Mouse (Mus musculus) CD8-positive naive resting alpha-beta T cell, adult 2 months (primary cell): ENCODE results near the gene Gm21190.
"Not testable (repeated sequence)": the region's sequence is repeated elsewhere in the genome, so short reads cannot be mapped to it uniquely, and the experiment has no call there.

ENCODE experiments used
- DNase-seq, 2 experiments: peaks; one replicate each; pipeline ENCODE4 v3.0.0; 2022; ENCODE audit warnings: low read depth in 2 of 2, low spot score in 2 of 2

Gm21190 gene

DNA sequence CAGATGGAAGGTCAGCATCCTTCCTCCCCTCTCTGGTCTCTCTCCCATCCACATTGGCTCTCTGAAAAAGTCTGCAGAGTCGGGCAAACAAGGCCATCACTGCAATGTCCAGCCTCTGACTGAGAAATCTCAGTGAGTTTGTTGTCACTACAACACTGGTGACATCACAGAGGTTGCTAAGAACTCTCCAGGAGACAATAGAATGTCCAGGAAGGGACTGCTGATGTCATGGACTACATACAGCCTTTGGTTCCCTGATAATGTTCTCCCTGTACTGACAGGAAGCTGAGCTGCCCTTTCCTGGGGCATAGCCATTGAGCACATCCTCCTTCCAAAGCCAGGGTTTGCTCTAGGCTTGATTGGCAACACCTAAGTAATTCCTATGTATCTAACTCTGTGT, at the start of gene Gm21190:
Gene Gm21190, minus strand, starts transcription at position 101 of the 400 bp plus-strand sequence.
- DNase-seq, result not testable (repeated sequence)

DNA sequence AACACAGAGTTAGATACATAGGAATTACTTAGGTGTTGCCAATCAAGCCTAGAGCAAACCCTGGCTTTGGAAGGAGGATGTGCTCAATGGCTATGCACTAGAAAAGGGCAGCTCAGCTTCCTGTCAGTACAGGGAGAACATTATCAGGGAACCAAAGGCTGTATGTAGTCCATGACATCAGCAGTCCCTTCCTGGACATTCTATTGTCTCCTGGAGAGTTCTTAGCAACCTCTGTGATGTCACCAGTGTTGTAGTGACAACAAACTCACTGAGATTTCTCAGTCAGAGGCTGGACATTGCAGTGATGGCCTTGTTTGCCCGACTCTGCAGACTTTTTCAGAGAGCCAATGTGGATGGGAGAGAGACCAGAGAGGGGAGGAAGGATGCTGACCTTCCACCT, 48.0 kb upstream of the Gm21190 start, which contains the start of gene Gm21083:
Gene Gm21083, plus strand, starts transcription at position 301 of the 400 bp plus-strand sequence.
- not testable (repeated sequence) for DNase-seq

DNA sequence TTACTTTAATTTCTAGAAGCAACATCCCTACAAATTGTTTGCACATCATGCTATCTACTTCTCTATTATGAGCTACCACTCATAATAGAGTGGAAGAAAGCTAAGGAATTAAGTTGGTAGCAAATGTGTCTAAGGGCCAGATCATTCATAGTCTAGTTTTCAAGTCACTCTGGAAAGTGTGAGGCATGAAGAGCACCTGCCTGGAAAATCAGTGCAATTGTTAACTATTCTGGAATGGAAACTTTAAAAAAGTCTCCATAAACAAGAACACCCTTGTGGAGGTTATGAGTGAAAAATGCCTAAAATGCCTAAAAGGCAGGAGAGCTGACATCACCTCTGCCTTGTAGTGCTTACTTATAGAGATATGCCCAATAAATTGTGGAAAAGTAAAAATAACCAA, 44.7 kb upstream of the Gm21190 start:
- not testable (repeated sequence) for DNase-seq

DNA sequence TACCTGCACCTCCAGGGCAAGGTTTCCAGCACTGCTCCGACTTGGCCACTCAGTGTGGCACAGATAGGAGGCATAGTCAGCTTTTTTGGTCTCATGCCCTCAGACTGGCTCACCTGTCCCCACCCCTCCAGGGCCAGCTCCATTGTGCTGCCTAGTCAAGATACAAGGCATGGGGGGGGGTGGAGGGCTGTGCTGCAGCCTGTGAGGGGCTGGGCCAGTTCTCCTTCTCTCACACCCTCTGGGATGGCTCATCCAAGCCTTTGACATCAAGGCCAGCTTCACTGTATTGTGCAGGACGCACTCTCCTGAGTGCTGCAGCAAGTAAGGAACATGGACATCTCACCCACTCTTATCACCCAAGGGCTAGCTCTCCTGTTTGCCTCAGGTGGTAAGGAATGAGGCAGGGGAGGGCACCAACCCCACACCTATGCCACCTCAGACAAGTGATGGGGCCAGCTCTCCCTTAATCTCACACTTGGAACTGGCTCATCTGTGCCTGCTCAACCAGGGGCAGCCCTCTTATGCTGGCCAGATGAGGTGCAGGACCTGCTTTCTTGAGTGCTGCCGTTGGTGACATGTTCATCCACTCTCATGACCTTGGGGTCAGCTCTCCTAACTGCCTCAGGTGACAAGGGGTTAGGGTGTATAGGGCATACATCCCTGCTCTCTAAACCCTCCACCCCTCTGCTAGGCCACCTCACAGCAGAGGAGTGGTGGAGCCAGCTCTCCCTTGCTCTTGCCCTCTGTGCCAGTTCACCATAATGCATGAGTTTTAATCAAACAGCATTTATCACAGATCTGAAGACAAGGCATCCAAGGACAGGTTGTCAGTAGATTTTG, 32.6 kb upstream of the Gm21190 start:
- not testable (repeated sequence) for DNase-seq

DNA sequence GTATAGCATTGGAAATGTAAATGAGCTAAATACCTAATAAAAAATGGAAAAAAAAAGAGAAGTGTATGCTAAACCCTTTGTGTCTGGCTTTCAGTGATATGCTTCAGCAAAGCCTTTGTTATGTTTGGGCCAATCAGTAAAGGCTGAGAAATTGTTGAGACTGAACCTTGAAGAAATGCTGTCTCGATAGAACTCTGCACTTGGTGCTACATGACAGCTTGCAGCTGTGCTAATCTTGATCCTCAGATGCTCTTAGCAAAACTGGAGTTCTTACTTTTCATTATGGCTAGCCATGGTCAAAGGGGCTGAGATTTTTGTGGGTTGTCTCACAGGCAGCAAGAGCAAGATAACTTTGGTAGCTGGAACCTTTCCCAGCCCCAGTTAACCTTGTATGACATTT, 29.6 kb upstream of the Gm21190 start:
- not testable (repeated sequence) for DNase-seq

DNA sequence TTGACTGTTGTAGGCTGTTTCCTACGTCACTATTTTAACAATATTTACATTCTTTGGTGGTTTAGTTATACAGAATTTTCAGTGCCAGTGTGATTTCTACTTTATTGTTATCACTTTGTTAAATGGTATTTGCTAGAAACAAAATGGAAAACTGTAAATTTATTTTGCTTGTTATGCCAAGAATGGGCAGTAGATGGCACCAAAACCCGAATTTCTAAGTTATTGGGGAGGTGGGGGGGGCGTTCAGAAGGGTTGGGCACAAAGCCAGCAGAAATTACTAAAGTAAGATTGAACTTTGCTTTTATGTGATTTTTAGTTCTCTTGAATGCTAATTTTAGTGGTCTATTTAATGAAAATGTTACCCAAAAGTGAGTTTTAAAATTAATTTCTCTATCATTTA, 20.6 kb upstream of the Gm21190 start:
- DNase-seq, result not testable (repeated sequence)

DNA sequence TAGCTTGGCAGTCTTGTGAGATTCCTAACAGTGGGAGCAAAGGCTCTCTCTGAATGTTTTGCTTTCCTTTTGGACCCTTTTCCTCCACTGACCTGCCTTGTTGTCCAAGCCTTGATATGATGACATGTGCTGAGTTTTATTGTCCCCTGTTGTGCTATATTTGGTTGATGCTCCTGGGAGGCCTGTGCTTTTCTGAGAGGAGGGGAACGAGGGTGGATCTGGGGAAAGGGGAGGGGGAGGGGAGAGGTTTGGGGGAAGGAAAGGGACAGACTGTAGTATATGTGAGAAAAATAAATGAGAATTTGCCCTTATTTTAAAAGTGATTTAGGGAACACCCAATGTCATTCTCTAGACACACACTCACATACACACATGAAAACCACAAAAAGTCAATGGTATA, 20.1 kb upstream of the Gm21190 start:
- DNase-seq, result not testable (repeated sequence)

DNA sequence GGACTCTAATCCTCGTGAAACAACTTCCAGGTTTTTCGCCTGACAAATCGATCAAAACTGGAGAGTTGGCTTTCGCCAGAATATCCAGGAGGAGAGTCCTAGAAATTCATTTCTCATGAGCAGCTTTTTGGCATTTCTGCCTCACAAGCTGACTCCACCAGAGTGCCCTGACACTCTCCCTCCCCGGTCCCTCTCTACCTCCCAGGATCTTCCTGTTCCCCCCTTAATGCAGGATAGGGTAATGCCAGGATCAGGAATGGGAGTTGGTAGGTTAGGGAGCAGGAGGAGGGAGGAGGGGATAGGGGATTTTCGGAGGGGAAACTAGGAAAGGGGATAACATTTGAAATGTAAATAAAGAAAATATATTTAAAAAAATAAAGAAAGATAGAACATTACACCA, 19.6 kb upstream of the Gm21190 start:
- DNase-seq, result not testable (repeated sequence)

DNA sequence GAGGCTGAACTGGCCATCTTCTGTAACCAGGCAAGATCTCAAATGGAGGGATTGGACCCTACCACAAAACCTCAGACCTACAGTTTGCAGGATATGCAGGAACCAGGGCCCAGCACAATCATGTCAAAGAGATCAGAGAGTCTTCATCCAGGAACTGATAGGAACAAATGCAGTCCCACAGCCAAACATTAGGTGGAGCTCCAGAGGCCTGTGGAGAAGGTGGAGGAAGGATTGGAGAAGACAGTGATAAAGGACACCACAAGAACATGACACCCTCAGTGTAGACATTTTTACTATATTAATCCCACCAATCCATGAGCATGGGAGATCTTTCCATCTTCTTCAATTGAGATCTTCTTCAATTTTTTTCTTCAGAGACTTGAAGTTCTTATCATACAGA, 6.6 kb downstream of the Gm21190 start:
- DNase-seq, result not testable (repeated sequence)

DNA sequence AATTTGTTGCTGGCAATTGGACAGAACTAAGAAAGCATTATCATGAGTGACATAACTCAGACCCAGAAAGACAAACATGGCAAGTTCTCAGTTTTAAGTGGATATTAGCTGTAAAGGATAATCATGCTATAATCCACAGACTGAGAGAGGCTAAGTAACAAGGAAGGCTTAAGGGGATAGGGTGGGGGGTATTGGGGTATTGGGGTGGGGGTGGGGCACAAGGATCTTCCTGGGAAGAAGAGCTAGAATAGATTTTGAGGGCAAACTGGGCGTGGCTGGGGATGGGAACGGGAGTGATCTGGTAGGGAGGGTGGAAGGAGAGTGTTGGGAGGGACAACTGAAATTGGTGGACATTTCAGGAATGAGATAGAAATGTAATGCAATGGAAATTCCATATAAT, 7.0 kb downstream of the Gm21190 start:
- DNase-seq, result not testable (repeated sequence)

DNA sequence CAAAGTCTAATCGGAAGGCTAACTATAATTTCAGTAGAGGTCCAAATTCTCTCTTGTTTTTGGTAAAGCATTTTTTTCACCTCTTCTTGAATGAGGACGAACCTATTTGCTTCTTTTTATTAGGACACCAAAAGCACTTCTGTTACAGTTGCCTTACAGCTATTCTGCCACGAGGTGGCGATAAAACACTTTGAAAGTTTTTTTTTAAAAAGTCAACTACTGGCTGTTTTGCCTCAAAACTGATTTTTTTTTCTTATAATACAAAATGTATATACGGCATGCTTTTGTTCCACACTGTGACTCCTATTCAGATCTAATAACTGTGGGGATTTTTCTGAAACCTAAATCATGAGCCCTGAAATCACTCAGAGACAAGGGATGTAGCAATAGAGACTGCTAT, 8.6 kb downstream of the Gm21190 start:
- not testable (repeated sequence) for DNase-seq

DNA sequence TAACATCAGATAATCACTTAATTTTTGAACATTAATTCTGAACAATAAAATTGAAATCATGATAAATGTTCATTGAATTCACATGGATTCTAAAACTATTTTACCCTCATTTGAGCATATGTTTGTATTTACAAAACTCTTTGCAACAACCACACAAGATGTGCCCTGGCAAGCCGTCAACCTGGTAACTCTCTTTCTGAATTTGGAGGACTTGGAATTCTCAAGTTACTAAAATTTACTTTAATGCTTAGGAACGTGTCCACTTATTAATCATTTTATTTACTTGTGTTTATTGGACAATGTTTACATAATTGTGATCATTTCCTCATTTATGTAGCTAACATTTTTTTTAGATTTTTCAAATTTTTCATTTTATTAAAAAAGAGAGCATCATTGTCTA, 11.9 kb downstream of the Gm21190 start:
- DNase-seq, result not testable (repeated sequence)

DNA sequence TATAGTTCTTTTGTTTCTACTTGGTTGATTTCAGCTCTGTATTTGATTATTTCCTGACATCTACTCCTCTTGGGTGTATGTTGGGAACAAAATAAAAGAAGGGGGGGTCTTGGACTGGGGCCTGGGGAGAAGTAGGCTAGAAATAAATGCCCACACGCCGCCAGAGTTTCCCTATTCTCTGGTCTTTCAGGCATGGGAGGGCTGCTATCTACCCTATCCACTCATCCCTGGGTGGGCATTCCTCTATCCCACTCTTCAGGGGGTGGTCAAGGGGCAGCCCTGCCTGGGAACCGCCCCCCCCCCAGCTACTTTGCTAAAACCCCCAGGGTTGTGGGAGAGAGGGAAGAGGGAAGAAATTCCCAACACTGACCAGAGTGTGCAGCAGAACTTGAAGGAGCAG, 16.8 kb downstream of the Gm21190 start:
- not testable (repeated sequence) for DNase-seq

DNA sequence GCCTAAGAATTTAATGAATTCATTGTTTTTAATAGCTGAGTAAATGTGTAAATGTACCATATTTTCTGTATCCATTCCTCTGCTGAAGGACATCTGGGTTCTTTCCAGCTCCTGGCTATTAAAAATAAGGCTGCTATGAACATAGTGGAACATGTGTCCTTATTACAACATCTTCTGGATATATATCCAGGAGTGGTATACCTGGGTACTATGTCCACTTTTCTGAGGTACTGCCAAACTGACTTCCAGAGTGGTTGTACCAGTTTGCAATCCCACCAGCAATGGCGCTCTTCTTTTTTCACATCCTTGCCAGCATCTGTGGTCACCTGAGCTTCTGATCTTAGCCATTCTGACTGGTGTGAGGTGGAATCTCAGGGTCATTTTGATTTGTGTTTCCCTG, 19.1 kb downstream of the Gm21190 start:
- DNase-seq, result not testable (repeated sequence)

DNA sequence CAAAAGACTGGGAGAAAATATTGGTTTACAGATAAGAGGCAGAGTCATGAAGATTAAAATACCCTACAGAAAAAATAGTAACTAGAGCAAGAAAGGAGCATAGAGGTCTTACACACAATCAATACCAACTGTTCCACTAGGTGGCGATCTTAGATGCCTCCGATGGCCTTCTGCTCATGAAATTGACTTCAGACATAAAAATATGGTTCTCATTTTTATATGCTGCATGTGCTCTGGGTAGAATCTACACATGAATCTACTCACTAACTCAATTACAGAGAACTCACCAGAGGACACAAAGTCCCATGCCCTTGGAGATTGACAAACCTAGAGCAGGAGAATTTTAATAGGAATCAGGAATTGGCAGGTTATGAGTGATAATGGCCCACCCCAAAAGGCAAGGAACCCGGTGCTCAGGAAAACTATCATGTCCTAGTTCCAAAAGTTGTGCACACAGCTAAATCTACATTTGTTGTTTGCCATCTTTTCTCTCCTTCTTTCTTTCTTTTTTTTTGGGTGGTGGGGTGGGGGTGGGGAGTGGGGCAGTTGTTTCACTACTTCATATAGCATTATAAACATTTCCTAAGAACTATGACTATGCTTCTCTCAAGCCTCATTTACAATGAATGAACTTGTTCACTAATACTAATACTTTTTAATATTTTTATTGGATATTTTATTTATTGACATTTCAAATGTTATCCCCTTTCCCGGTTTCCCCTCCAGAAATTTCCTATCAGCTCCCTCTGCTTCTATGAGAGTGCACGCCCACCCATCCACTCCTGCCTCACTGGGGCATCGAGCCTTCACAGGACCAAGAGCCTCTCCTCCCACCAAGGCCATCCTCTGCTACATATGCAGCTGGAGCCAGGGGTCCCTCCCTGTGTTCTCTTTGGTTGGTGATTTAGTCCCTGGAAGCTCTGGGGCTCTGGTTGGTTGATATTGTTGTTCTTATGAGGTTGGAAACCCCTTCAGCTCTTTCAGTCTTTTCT, 20.3 kb downstream of the Gm21190 start:
- DNase-seq, result not testable (repeated sequence)

DNA sequence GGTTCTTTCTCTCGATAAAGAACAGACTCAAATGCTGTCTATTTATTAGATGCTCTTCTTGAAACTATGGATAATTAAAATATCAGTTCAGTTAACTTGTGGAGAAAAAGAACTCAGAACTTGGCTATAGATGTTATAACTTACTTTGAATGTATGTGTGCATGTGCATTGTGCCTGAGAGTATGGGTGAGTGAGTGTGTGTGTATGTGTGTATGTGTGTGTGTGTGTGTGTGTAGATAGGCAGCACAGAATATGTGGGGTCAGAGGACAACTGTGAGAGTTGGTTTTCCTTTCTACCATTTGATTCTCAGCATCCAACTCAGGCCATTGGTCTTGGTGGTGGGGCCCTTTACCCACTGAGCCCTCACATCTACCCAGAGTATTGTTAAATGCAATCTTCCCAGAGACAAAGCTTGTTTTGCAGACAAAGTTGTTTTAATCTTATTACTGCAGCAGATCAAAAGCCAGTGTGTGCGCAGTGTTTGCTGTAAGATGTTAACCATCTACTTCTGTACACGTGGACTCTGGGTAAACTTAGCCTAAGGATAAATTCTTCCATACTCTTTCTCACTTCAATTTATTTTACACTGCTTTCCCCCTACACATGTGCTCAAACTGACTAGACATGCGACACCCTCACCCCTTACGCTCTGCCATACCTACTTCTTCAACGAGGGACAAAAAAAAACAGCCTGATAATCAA, 21.1 kb downstream of the Gm21190 start:
- not testable (repeated sequence) for DNase-seq

DNA sequence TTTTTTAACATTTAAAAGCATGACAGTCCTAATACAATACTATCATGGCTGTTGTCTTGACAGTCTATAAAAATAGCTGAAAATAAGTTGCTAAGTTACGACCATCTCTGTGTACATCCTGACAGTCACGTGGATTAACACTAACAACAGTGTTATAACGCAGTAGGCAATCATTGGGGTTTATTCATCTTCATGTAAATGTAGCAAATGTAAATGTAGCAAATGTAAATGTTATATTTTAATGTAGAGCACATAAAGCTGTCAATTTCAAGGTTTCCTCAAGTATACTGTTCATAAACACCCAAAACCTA, 21.8 kb downstream of the Gm21190 start:
- DNase-seq, result no peak

DNA sequence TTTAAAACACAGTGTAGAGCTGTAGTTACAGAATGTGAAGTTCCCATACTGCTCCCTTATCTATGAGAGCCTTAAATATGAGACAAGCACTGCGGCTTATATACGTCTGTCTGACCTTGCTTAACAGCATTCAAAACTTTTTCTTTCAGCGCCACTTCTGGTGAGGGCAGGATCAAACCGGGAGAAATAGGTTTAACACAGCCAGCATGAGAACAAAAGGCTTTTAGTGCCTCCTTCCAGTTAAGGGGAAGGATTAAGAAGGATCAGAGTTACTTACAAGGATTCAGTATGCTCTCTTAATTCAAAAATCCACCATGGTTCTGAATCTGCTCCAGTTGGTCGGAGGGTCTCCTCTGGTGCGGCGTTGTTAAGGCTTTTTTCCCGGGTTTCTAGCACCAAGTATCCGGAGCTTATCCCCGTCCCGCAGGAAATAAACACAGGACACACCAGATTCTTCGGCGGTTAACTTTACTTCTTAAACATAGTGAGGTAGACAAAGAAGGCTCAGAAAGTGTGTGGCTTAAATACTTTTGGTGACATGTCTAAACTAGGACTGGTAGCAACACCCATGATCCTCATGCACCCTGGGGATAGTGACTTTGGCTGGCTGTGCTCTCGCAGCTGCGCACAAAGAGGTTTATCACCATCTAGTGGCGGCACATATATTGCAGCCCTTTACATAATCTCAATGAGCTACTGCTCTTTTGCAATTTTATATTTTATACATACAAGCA, 22.3 kb downstream of the Gm21190 start:
- no peak for DNase-seq

DNA sequence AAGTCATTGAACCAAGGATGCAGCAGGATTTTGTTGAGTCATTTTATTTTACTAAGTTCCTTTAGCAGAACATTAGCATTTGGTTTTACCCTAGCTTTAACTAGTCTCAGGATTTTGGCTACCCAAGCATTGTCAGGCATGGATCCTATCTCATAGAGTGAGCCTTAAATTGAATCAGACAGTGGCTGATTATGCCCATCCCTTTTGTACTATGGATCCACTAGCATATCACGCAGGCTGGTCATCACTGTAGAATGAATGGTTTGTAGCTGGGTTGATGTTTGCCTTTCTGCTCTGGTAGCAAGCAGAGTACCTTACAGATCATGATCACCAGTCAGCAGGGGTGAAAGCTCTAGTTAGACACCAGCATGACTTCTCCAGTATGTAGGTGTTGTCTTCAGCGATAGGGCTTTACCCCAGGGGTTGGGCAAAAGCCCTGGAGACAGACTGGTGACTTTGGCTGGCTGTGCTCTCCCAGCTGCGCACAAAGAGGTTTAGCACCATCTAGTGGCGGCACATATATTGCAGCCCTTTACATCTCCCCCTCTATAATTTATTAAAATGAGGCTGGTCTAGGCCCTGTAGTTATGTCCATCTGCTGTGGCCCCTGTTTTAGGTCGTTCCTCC, 30.1 kb downstream of the Gm21190 start:
- DNase-seq, result not testable (repeated sequence)

DNA sequence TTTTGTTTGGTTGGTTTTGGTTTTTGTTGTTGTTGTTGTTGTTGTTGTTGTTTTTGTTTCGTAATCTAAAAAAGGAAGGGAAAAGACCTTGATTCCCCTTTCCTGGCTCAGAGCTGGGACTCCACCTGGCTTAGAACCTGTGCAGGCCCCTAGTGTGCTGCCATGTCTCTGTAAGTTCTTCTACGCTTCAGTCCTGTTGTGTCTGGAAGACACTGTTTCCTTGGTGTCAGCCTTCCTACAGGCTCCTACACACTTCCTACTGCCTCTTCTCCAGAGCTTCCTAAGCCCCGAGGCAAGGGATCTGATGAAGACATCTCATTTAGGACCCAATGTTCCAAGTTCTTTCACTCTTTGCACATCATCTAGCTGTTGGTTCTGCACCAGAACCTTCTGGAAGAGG, 30.7 kb downstream of the Gm21190 start:
- not testable (repeated sequence) for DNase-seq
